ENCODE assay signal across 19 mouse cellular contexts in the genomic region with DNA sequence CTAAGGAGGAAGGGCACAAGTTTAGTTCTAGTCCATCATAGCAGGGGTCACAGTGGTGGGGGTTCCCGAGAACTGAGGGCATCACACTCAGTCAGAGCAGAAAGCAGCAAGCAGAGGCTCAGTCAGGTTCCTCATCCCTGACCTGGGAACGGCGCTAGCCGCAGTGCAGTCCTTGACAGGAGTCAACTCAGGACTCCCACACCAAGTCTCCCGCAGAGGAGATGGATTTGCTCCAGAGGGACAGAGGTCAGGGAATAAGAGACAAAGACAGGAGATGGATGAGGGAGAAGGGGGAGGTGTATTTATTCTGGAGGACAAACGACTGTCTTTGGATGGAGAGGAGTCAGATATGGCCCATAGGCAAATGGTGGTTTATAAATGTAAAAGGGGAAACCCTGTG. TPM values are rescaled to one million over a fixed set of nuclear protein-coding genes. Genes with fewer than 3 reads are reported as not detected.
"Had no signal": no experiment of that assay in that cellular context is flagged by ENCODE, and none has a peak within 500 bp of the region (broad histone marks: within the 10 kb centered on the region; RNA-seq: fewer than 3 reads in every experiment).

No protein-coding gene starts in this region.

- H3K27ac ChIP-seq: hindbrain, embryonic 15.5 days; kidney, postnatal 0 days; limb, embryonic 12.5 days; limb, embryonic 15.5 days; liver, embryonic 14.5 days; macrophage; midbrain, embryonic 13.5 days had no signal

- H3K9ac ChIP-seq: hindbrain, embryonic 15.5 days; limb, embryonic 12.5 days; limb, embryonic 15.5 days; liver, embryonic 14.5 days; liver, postnatal 0 days; lung, embryonic 14.5 days had no signal

- H3K9me3 ChIP-seq: hindbrain, embryonic 15.5 days; limb, embryonic 12.5 days; limb, embryonic 15.5 days; midbrain, embryonic 13.5 days had no signal

- H3K27me3 ChIP-seq: hindbrain, embryonic 15.5 days; limb, embryonic 12.5 days; limb, embryonic 15.5 days; midbrain, embryonic 13.5 days had no signal

- ATAC-seq: intestine, embryonic 16.5 days; liver, postnatal 0 days; lung, postnatal 0 days; midbrain, embryonic 13.5 days had no signal

- H3K4me2 ChIP-seq: hindbrain, embryonic 15.5 days; limb, embryonic 12.5 days; limb, embryonic 15.5 days; liver, embryonic 11.5 days; lung, embryonic 14.5 days; midbrain, embryonic 13.5 days had no signal

- DNase-seq: left cerebral cortex, postnatal 4 days; liver, postnatal 0 days; lung, embryonic 14.5 days; thymus, postnatal 25 days had no signal

- H3K4me3 ChIP-seq: hindbrain, embryonic 15.5 days; limb, embryonic 12.5 days; limb, embryonic 15.5 days; midbrain, embryonic 13.5 days had no signal

RNA-seq across cellular contexts. Expression of a gene that starts 7.5 kb away (rescaled TPM):
- polyA plus RNA-seq: lung, postnatal 0 days; macrophage had no signal

RNA-seq across cellular contexts. Expression of a gene that starts 18.9 kb away (rescaled TPM):
- polyA plus RNA-seq: hindbrain, embryonic 15.5 days; kidney, postnatal 0 days; limb, embryonic 15.5 days; liver, postnatal 0 days; lung, embryonic 14.5 days; lung, postnatal 0 days; midbrain, embryonic 13.5 days; midbrain, postnatal 0 days; neural tube, embryonic 11.5 days; neural tube, embryonic 14.5 days; small intestine, adult 2 months; thymus, postnatal 0 days had no signal

RNA-seq across cellular contexts. Expression of a gene that starts 27.7 kb away (rescaled TPM):
- polyA plus RNA-seq: hindbrain, embryonic 15.5 days; limb, embryonic 12.5 days; midbrain, postnatal 0 days; neural tube, embryonic 11.5 days; neural tube, embryonic 14.5 days had no signal
